Mouse (Mus musculus) hindbrain, embryonic 12.5 days (tissue): ENCODE measurements around the gene Tjp1. TPM values are rescaled to one million over a fixed set of nuclear protein-coding genes. Genes with fewer than 3 reads are reported as not detected.
A peak's percentile ranks its signal among the peaks of the same experiment; 100 is the strongest.

Experiments used
- ATAC-seq: fragments of 200-750 bp; cut with Nextera tagmentation; 2 replicates; pipeline ENCODE4 v1.8.0; 2017; ENCODE audit warnings: moderate TSS enrichment; ENCODE audit not compliant: low FRiP score
- H3K27ac ChIP-seq: fragments of 300-500 bp; sonication (generic); 2 replicates; pipeline ENCODE4 v1.5.1; 2016; ENCODE audit warnings: mild to moderate bottlenecking
- H3K27me3 ChIP-seq: fragments of 300-500 bp; sonication (generic); 2 replicates; pipeline ENCODE4 v1.6.1; 2016; ENCODE audit warnings: mild to moderate bottlenecking
- H3K36me3 ChIP-seq: fragments of 300-500 bp; sonication (generic); 2 replicates; pipeline ENCODE4 v1.6.1; 2016; ENCODE audit warnings: mild to moderate bottlenecking
- H3K4me1 ChIP-seq: fragments of 300-500 bp; sonication (generic); 2 replicates; pipeline ENCODE4 v1.6.1; 2016
- H3K4me2 ChIP-seq: fragments of 300-500 bp; sonication (generic); replicated peaks from 2 replicates; pipeline ENCODE4 v1.6.1; 2016; ENCODE audit warnings: mild to moderate bottlenecking
- H3K4me3 ChIP-seq: fragments of 300-500 bp; sonication (generic); 2 replicates; pipeline ENCODE4 v1.5.1; 2016; ENCODE audit warnings: mild to moderate bottlenecking
- H3K9ac ChIP-seq: fragments of 300-500 bp; sonication (generic); 2 replicates; pipeline ENCODE4 v1.6.1; 2016; ENCODE audit warnings: mild to moderate bottlenecking, moderate library complexity
- H3K9me3 ChIP-seq: fragments of 300-500 bp; sonication (generic); replicated peaks from 2 replicates; pipeline ENCODE4 v1.6.1; 2016; ENCODE audit warnings: mild to moderate bottlenecking
- WGBS: fragments of 180-500 bp; shearing (Covaris S2); methylation state at CpG from one replicate; pipeline ENCODE4 v1.1.7; 2016; 5-methylcytosine and 5-hydroxymethylcytosine counted together
- polyA plus RNA-seq: library from polyadenylated mRNA; unstranded; fragments of >200 nt; fragmentation: Nextera tagmentation; extraction: Ambion mirVana; gene quantifications from 2 replicates; pipeline ENCODE4 v1.2.1, GENCODE M21; 2016

The Tjp1 gene
- polyA plus RNA-seq, 1 experiment from 2014 or later, result 36.3 TPM

DNA sequence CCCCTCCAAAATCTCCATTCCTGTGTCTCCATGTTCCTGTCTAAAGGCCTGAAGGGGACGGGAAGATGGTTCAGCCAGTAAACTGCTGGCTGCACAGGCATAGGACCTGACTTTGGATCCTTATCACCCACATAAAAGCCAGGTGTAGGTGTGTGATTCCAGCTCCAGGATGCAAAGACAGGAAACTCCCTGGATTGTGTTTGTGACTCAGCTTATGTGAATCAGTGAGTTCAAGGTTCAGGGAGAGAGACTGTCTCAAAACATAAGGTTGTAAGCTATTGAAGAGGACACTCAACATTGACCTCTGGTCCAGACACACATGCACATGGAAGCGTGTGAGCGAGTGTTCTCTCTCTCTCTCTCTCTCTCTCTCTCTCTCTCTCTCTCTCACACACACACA is 72.4 kb downstream of the Tjp1 start:
- no peak overlapping the region for H3K9ac ChIP-seq
- no peak for ATAC-seq
- peaks cover 11% of the 10 kb centered on the region for H3K4me1 ChIP-seq
- no peaks in the 10 kb centered on the region for H3K27me3 ChIP-seq
- no peak overlapping the region for H3K4me3 ChIP-seq
- 91% methylated on average over 3 of the region's 3 CpGs for WGBS
- H3K9me3 ChIP-seq, result no peaks in the 10 kb centered on the region
- no peak overlapping the region for H3K4me2 ChIP-seq
- H3K36me3 ChIP-seq, result no peaks in the 10 kb centered on the region
- H3K27ac ChIP-seq, result no peak overlapping the region

DNA sequence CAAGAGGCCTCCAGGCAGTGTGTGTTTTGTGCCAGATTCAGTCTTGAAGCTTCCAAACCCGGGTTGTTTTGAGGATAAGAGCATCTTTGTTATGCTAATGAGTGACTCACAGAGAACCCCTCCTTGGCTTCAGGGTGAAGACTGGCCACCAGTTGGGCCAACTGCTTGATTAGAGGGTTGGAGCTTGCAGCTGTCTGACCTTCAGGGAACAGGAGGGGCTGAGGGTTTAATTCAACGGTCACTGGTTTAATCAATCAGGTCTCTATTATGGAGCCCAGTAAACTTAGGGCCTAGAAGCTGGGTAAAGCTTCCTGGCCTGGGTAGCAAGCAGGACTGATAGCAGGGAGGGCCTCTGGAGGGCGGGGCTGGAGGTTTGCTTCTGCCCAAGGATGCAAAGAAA is 73.3 kb downstream of the Tjp1 start:
- H3K27me3 ChIP-seq, result no peaks in the 10 kb centered on the region
- no peaks in the 10 kb centered on the region for H3K9me3 ChIP-seq
- H3K27ac ChIP-seq, result no peak overlapping the region
- no peaks in the 10 kb centered on the region for H3K36me3 ChIP-seq
- 18% methylated on average over 3 of the region's 3 CpGs for WGBS
- H3K4me3 ChIP-seq, result no peak overlapping the region
- H3K9ac ChIP-seq, result no peak overlapping the region
- ATAC-seq, result peak; percentile 74
- no peak overlapping the region for H3K4me2 ChIP-seq
- peaks cover 14% of the 10 kb centered on the region for H3K4me1 ChIP-seq

DNA sequence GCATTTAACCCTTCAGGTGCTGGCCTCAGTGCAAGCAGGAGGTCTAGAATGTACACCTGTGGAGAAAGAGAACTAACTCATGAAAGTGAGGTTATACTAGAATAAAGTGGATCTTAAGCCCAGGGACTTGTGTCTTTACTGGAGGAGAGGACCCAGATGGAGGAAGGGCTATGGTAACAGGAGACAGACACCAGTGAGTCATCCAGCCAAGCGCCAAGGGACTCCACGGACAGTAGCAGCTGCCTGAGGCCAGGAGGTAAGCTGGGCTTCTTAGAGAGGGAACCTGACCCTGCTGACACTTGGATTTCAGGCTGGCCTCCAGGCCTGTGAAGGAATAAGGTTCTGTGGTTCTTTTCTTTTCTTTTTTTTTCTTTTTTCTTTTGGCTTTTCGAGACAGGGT is 75.3 kb downstream of the Tjp1 start:
- Histone ChIP-seq H3K9me3 (no peaks in the 10 kb centered on the region), H3K4me3 (no peak overlapping the region), H3K4me1 (peaks cover 14% of the 10 kb centered on the region), H3K4me2 (no peak overlapping the region), H3K9ac (no peak overlapping the region), H3K27me3 (no peaks in the 10 kb centered on the region), H3K36me3 (no peaks in the 10 kb centered on the region), H3K27ac (no peak overlapping the region)
- WGBS, result 86% methylated on average over 3 of the region's 3 CpGs
- no peak for ATAC-seq

DNA sequence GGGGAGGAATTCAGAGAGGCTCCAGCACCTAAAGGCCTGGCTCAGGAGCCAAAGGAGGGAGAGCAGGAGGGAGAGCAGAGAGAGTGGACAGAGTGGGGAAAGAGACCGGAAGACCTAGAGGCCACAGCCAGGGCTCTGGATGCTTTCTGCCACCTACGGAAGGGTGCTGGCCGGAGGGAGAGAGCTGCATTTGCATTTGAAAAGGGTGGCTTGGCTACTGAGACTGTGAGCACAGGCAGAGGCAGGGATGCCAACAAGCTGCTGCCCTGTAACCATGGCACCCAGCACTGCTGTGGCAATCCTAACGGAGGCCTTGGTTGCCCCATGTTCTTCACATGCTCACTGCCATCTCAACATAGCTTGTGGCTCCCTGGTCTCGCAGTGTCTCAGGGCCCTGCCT is 77.4 kb downstream of the Tjp1 start:
- Histone ChIP-seq H3K4me2 (no peak overlapping the region), H3K27ac (no peak overlapping the region; the same call in 1 of the 2 replicates), H3K9ac (no peak overlapping the region), H3K4me3 (no peak overlapping the region), H3K9me3 (peaks cover 4% of the 10 kb centered on the region; the same call in 1 of the 2 replicates), H3K36me3 (no peaks in the 10 kb centered on the region), H3K4me1 (peaks cover 14% of the 10 kb centered on the region), H3K27me3 (no peaks in the 10 kb centered on the region)
- ATAC-seq, result peak; percentile 87
- WGBS, result 12% methylated on average over 5 of the region's 5 CpGs

DNA sequence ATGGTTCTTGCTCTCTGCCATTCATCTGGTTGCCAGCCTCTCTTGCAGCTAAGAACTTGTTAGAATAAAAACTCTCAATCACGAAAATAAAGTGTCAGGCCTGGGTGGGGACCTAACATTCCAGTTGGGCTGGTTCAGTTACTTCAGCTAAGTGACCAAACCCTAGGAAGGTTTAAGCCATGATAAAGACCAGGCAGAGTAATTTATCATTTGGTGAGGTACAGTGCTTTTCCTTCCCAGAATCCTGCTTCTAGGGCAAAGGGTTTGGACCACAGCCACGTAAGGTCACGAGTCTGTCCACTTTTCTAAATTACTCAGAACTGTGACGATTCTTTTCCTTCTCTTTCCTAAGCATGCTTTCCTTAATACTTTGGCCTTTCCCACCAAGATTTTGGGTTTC is 86.1 kb downstream of the Tjp1 start:
- 86% methylated on average over 4 of the region's 4 CpGs for WGBS
- Histone ChIP-seq H3K9ac (no peak overlapping the region), H3K4me2 (no peak overlapping the region), H3K4me1 (0 out of 2 replicates have a peak, but pooled peaks cover 2% of the 10 kb centered on the region), H3K36me3 (no peaks in the 10 kb centered on the region), H3K9me3 (no peaks in the 10 kb centered on the region), H3K27me3 (no peaks in the 10 kb centered on the region), H3K4me3 (no peak overlapping the region), H3K27ac (no peak overlapping the region)
- ATAC-seq, result no peak

DNA sequence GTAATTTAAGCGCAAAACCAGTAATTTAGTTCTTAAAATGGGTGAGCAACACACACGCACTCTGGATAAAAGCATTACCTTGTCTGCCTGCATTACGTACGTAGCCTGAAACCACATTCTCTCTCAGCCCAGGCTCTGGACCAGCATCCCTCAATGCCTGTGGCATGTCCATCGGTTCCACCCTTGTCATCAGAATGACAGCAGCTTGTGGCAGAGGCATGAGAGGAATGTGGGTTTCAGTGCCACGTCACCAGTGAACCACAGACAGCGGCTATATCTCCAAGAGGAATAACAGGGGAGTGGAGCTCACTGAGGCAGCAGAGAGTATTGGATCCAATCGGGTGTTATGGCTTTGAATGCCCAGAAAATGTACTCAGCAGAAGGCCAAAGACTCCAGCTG is 88.1 kb downstream of the Tjp1 start:
- Histone ChIP-seq H3K27ac (no peak overlapping the region), H3K27me3 (no peaks in the 10 kb centered on the region), H3K9me3 (no peaks in the 10 kb centered on the region), H3K4me2 (no peak overlapping the region), H3K4me1 (0 out of 2 replicates have a peak, but pooled peaks cover 2% of the 10 kb centered on the region), H3K9ac (no peak overlapping the region), H3K36me3 (no peaks in the 10 kb centered on the region), H3K4me3 (no peak overlapping the region)
- no peak for ATAC-seq
- WGBS, result 75% methylated on average over 8 of the region's 8 CpGs

DNA sequence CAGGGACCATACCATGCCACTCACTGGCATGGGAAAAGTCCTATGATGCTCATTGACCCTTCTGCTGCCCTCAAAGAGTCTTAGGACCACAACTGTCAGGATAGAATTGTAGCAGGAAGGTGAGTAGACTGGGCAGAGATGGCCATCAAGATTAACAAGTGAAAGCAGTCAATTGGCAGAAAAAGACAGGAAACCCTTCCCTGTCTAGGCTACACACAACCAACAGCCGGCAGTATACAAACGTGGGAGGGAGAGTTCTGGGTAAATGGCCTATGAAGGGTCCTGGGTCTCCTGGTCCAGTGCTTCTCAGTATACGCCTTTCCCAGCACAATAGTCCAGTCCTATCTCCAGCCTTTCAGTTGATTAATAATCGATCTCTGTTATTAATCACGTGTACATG is 89.4 kb downstream of the Tjp1 start:
- Histone ChIP-seq H3K27me3 (no peaks in the 10 kb centered on the region), H3K27ac (no peak overlapping the region), H3K4me2 (no peak overlapping the region), H3K36me3 (no peaks in the 10 kb centered on the region), H3K9me3 (no peaks in the 10 kb centered on the region), H3K4me3 (no peak overlapping the region), H3K4me1 (0 out of 2 replicates have a peak, but pooled peaks cover 2% of the 10 kb centered on the region), H3K9ac (no peak overlapping the region)
- no peak for ATAC-seq
- WGBS, result 65% methylated on average over 5 of the region's 5 CpGs

DNA sequence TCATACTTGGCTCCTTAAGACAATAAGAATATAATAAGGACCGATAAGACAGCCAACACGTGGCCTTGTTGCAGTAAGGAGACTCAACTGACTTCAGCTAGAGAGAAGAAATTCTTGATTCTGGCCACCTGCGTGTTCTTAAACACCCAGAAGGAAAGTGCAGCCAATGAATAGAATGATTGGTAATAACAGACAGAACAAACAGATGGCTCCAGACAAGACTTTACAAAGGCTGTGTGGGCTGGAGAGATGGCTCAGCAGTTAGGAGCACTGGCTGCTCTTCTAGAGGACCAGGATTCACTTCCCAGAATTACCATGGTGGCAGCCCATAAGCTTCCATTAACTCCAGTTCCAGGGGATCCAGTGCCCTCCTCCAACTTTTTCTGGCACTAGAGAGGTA is 90.7 kb downstream of the Tjp1 start:
- H3K4me3 ChIP-seq, result no peak overlapping the region
- no peaks in the 10 kb centered on the region for H3K36me3 ChIP-seq
- 0 out of 2 replicates have a peak, but pooled peaks cover under 1% of the 10 kb centered on the region for H3K4me1 ChIP-seq
- no peak overlapping the region for H3K9ac ChIP-seq
- H3K27ac ChIP-seq, result no peak overlapping the region
- no peak overlapping the region for H3K4me2 ChIP-seq
- H3K9me3 ChIP-seq, result no peaks in the 10 kb centered on the region
- 86% methylated on average over 3 of the region's 3 CpGs for WGBS
- H3K27me3 ChIP-seq, result no peaks in the 10 kb centered on the region
- no peak for ATAC-seq

DNA sequence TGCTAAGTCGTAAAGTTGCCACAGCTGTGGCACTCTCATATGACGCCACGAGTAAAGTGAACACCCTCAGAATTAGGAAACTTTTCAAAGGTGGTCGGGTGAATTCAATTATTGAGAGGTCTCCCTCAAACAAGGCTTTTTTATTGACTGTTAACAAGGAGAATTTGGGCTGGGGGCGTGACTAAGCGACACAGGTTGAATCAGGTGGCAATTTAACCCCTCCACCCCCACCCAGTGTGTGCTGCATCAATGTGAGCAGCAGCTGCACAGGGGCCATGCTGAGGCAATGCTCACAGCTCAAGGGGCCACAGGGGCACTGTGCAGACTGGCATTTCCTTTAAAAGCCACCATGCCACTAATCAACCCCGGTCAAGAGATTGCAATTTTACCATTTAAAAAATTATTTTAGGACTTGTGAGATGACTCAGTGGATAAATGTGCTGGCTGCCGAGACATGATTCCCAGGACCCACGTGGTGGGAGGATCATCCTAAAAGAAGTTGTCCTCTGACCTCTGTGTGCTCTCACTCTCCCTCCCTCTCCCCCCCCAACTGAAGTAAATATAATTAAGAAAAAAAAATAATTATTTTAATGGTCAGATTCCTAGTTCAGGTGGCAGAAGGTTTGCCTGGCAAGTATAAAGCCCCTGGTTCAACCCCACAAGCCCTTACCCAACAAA is 96.4 kb downstream of the Tjp1 start:
- 45% methylated on average over 9 of the region's 9 CpGs for WGBS
- no peak overlapping the region for H3K27ac ChIP-seq
- H3K36me3 ChIP-seq, result no peaks in the 10 kb centered on the region
- no peak for ATAC-seq
- no peaks in the 10 kb centered on the region for H3K9me3 ChIP-seq
- H3K9ac ChIP-seq, result no peak overlapping the region
- H3K4me2 ChIP-seq, result no peak overlapping the region
- no peaks in the 10 kb centered on the region for H3K27me3 ChIP-seq
- H3K4me1 ChIP-seq, result 0 out of 2 replicates have a peak, but pooled peaks cover 3% of the 10 kb centered on the region
- H3K4me3 ChIP-seq, result no peak overlapping the region

DNA sequence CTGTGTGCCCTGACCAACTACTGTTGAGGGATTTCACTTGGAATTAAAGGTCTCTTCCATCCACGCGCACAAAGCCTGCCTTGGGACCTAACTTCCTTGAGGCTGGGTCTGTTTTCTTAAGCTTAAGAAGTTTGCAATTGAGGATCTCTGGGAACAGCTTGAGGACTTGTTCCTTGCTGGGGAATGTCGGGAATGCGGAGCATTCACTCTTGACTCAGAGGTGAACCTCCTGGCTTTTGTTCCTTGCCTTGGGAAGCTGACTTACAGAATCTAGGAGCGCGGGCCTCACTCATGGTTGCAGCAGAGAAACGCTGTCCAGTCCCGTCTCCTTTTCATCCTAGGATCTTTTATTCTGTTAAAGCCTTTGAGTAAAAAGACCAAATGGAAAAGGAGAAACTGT is 97.2 kb downstream of the Tjp1 start:
- Histone ChIP-seq H3K9ac (no peak overlapping the region), H3K4me1 (0 out of 2 replicates have a peak, but pooled peaks cover 3% of the 10 kb centered on the region), H3K36me3 (no peaks in the 10 kb centered on the region), H3K27me3 (no peaks in the 10 kb centered on the region), H3K27ac (no peak overlapping the region), H3K4me3 (no peak overlapping the region), H3K9me3 (no peaks in the 10 kb centered on the region), H3K4me2 (no peak overlapping the region)
- WGBS, result 23% methylated on average over 8 of the region's 8 CpGs
- ATAC-seq, result no peak

DNA sequence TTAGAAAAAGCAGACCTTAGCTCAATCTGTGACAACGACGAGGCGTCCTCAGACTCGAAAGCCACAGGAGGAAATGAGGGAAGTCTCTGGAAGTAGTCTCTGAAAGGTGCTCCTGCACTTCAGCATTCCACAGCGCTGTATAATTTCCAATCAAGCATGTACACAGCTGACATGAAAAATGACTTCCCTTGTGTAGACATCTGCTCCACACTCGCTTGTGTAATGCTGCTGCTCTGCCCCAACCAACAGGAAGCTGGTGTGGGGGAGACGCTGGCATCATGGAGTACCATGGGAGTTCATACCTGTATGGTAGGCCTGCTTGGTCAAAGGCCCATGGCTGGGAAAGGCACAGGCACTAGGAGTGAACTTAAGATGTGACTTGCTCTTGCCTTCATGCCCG is 103.1 kb downstream of the Tjp1 start:
- H3K4me3 ChIP-seq, result no peak overlapping the region
- 72% methylated on average over 8 of the region's 8 CpGs for WGBS
- ATAC-seq, result no peak

DNA sequence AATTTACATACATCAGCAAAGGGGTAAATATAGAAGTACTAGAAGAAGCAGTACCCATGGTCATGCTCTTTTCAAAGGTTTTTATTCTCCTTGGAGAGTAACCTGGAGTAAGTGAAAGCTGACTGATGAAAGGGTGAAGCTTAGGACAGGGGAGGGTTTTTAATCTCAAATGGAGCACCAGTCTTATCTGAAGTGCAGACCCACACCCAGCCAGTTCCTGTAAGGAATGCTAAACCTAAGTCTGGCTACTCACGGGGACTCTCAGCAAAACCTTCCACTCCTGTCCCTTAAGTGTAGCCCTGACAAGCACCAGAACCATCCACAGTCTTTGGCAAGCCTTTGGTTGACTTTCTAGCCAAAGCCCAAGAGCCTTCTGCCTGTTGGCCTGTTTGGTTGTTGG is 105.1 kb downstream of the Tjp1 start:
- no peak overlapping the region for H3K9ac ChIP-seq
- H3K27me3 ChIP-seq, result no peaks in the 10 kb centered on the region
- no peak for ATAC-seq
- H3K4me2 ChIP-seq, result no peak overlapping the region
- no peak overlapping the region for H3K4me3 ChIP-seq
- H3K9me3 ChIP-seq, result no peaks in the 10 kb centered on the region
- 89% methylated on average over 1 of the region's 1 CpGs for WGBS
- peaks cover 6% of the 10 kb centered on the region for H3K4me1 ChIP-seq
- no peak overlapping the region for H3K27ac ChIP-seq
- H3K36me3 ChIP-seq, result no peaks in the 10 kb centered on the region

More for the DNA sequence above, 103.1 kb downstream of the Tjp1 start:
- Histone ChIP-seq H3K4me2 (no peak overlapping the region), H3K4me1 (peaks cover 4% of the 10 kb centered on the region; the same call in 1 of the 2 replicates), H3K9me3 (no peaks in the 10 kb centered on the region), H3K27ac (no peak overlapping the region), H3K27me3 (no peaks in the 10 kb centered on the region), H3K36me3 (no peaks in the 10 kb centered on the region), H3K9ac (no peak overlapping the region)

DNA sequence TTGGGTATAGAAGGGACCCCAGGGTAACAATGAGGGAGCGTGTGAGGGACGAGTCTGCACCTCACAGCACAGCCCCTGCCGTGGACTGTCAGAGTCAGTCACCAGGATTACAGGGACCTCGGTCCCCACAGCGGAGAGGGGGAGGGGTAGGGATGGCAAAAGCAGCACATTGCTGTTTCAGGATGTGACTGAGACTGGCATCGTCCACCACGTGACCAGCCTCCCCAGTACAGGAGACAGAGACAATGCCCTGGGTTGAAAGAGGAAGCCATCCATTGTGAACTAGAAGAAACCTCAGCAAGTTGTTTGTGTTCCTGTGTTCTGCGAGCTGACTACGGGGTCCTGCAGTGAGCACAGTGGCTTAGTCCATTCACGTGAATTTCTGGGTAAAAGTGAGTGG is 106.1 kb downstream of the Tjp1 start:
- Histone ChIP-seq H3K4me3 (no peak overlapping the region), H3K4me1 (peaks cover 15% of the 10 kb centered on the region), H3K36me3 (no peaks in the 10 kb centered on the region), H3K27ac (peak overlapping the region; percentile 62), H3K27me3 (no peaks in the 10 kb centered on the region; the same call in 1 of the 2 replicates), H3K9me3 (no peaks in the 10 kb centered on the region), H3K9ac (0 out of 2 replicates have a peak overlapping the region, but pooled peaks have one; percentile 23), H3K4me2 (peak overlapping the region; percentile 37)
- WGBS, result 5% methylated on average over 10 of the region's 10 CpGs
- peak; percentile 84 for ATAC-seq
